Mouse (Mus musculus) stomach, postnatal 0 days (tissue): ENCODE results near the gene Sec14l1. TPM values are rescaled to one million over a fixed set of nuclear protein-coding genes. Genes with fewer than 3 reads are reported as not detected.

ENCODE experiments used
- ATAC-seq: fragments of 200-750 bp; cut with Nextera tagmentation; 2 replicates; pipeline ENCODE4 v1.8.0; 2017; ENCODE audit not compliant: low FRiP score, low TSS enrichment
- DNase-seq: peaks from one replicate; pipeline ENCODE4 v3.0.0-alpha.2; 2016; ENCODE audit warnings: low spot score
- H3K27ac ChIP-seq: fragments of 300-500 bp; sonication (generic); replicated peaks from 2 replicates; pipeline ENCODE4 v1.5.1; 2014; ENCODE audit warnings: mild to moderate bottlenecking, control low read depth
- H3K27me3 ChIP-seq: fragments of 300-500 bp; sonication (generic); 2 replicates; pipeline ENCODE4 v1.6.1; 2014; ENCODE audit warnings: low read length; ENCODE audit not compliant: control insufficient read depth, insufficient read depth
- H3K36me3 ChIP-seq: fragments of 300-500 bp; sonication (generic); 2 replicates; pipeline ENCODE4 v1.6.1; 2014; ENCODE audit warnings: low read length, mixed read lengths; ENCODE audit not compliant: control insufficient read depth, insufficient read depth
- H3K4me1 ChIP-seq: fragments of 300-500 bp; sonication (generic); replicated peaks from 2 replicates; pipeline ENCODE4 v1.6.1; 2014; ENCODE audit warnings: antibody characterized with exemption; ENCODE audit not compliant: control insufficient read depth, insufficient read depth
- H3K4me2 ChIP-seq: fragments of 300-500 bp; sonication (generic); replicated peaks from 2 replicates; pipeline ENCODE4 v1.6.1; 2014; ENCODE audit warnings: low read depth, mild to moderate bottlenecking, control low read depth, moderate library complexity
- H3K4me3 ChIP-seq: fragments of 300-500 bp; sonication (generic); 2 replicates; pipeline ENCODE4 v1.5.1; 2014; ENCODE audit warnings: low read depth, low read length, control low read depth
- H3K9ac ChIP-seq: fragments of 300-500 bp; sonication (generic); 2 replicates; pipeline ENCODE4 v1.6.1; 2014; ENCODE audit warnings: mild to moderate bottlenecking, low read length, control low read depth, mixed read lengths
- H3K9me3 ChIP-seq: fragments of 300-500 bp; sonication (generic); 2 replicates; pipeline ENCODE4 v1.6.1; 2016; ENCODE audit warnings: low read length; ENCODE audit not compliant: control insufficient read depth
- CTCF ChIP-seq: IDR thresholded peaks from 2 replicates; pipeline ENCODE4 v1.5.1; 2016; ENCODE audit warnings: antibody characterized with exemption, low read depth, mild to moderate bottlenecking, moderate library complexity
- EP300 ChIP-seq: optimal IDR thresholded peaks from 2 replicates; pipeline ENCODE3; 2016; ENCODE audit warnings: antibody characterized with exemption
- WGBS: fragments of 180-500 bp; shearing (Covaris S2); extraction: QIAGEN DNeasy Blood & Tissue Kit; methylation state at CpG from one replicate; pipeline ENCODE4 v1.1.7; 2014; 5-methylcytosine and 5-hydroxymethylcytosine counted together
- polyA plus RNA-seq: library from polyadenylated mRNA; unstranded; fragments of >200 nt; fragmentation: Nextera tagmentation; extraction: Ambion mirVana; gene quantifications from 2 replicates; pipeline ENCODE4 v1.2.1, GENCODE M21; 2015

The Sec14l1 gene
- polyA plus RNA-seq, 1 experiment from 2014 or later = 28.4 TPM

DNA sequence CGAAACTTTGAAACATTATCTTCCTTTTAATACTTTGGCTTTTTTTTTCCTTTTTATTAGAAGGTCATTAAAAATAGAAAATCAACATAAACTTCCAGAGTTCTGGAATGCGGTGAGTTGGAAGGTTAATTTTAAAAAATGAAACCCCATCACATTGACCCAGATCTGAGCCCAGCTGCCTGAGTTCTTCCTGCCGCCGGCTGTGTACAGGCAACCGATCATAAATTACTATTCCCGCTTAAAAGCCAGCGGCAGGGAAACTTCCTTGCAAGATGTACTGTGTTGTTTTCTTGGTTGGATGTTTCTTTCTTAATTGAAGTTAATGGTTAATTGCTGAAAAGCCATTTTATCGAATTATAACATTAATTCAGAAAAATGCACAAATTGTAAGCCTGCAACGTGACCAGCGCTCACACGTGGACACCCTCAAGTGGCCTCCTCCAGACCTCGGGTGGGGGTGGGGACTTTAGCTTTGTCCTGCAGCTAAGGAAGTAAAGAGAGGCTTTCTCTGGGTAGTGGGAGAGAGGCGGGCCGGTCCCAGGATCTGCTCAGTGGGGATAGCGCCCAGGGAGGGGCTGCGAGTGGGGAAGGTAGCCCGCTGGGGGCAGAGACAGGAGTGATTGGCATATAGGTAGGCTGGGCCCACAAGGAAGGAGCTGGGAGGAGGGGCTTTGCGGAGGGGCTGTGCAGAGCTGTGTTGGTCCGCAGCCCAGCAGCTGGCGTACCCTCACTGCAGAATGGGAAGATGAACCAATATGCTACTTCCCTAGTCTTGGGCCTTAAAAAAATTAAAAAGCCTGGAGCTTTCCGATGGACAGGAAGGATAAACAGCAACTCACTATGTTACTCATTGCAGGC, 70.3 kb downstream of the Sec14l1 start:
- WGBS = 45% methylated on average over 21 of the region's 21 CpGs
- no peaks in the 10 kb centered on the region for H3K4me1 ChIP-seq
- H3K9ac ChIP-seq = 0 out of 2 replicates have a peak overlapping the region, but pooled peaks have one; percentile 18
- no peaks in the 10 kb centered on the region for H3K36me3 ChIP-seq
- H3K27ac ChIP-seq = no peak overlapping the region
- H3K27me3 ChIP-seq = no peaks in the 10 kb centered on the region
- H3K4me2 ChIP-seq = no peak overlapping the region
- ATAC-seq (peak; percentile 47; the same call in 1 of the 2 replicates), DNase-seq (no peak)
- no peak for TF ChIP-seq CTCF
- no peak for TF ChIP-seq EP300
- H3K4me3 ChIP-seq = no peak overlapping the region
- H3K9me3 ChIP-seq = 0 out of 2 replicates have a peak, but pooled peaks cover 2% of the 10 kb centered on the region

GRCm38 (mm10) chr11:117191524-117191923, 76.6 kb downstream of the Sec14l1 start:
- 54% methylated on average over 5 of the region's 5 CpGs for WGBS
- Histone ChIP-seq H3K27ac (no peak overlapping the region), H3K4me3 (no peak overlapping the region), H3K36me3 (no peaks in the 10 kb centered on the region), H3K9me3 (no peaks in the 10 kb centered on the region), H3K4me1 (no peaks in the 10 kb centered on the region), H3K27me3 (no peaks in the 10 kb centered on the region), H3K9ac (no peak overlapping the region), H3K4me2 (no peak overlapping the region)
- no peak for TF ChIP-seq EP300
- no peak for TF ChIP-seq CTCF
- DNase-seq = no peak
- ATAC-seq = no peak

- no peak for DNase-seq
- no peak overlapping the region for H3K27ac ChIP-seq
- H3K36me3 ChIP-seq = no peaks in the 10 kb centered on the region
- no peaks in the 10 kb centered on the region; the same call in 1 of the 2 replicates for H3K4me1 ChIP-seq
- no peaks in the 10 kb centered on the region for H3K27me3 ChIP-seq
- no peak for TF ChIP-seq CTCF
- TF ChIP-seq EP300 = no peak
- ATAC-seq = 0 out of 2 replicates have a peak, but pooled peaks have one; percentile 19
- no peak overlapping the region for H3K4me2 ChIP-seq
- no peak overlapping the region for H3K4me3 ChIP-seq
- 50% methylated on average over 11 of the region's 11 CpGs for WGBS
- H3K9ac ChIP-seq = no peak overlapping the region
- no peaks in the 10 kb centered on the region for H3K9me3 ChIP-seq
These were observed 79.5 kb downstream of the Sec14l1 start for GRCm38 (mm10) chr11:117194475-117194937.

DNA sequence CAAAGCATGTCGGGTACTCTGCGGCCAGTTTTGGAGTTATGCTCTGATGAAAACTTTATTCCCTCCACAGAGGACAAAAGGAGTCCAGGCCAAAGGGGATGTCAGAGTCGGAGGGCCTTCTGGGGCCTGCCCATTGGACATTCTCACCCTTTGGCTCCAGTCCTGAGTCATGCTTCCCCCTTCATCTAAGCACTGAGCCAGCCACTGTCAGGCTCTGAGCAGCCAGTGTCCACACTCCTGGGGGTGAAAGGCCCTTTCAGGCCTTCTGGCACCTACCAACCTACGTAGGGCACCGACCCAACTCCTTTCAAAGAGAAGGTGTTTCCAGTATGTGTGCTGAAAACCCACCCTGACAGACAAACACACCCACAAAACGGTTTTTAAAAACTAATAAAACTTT, 80.6 kb downstream of the Sec14l1 start:
- Histone ChIP-seq H3K4me3 (no peak overlapping the region), H3K27ac (no peak overlapping the region), H3K27me3 (no peaks in the 10 kb centered on the region), H3K9ac (no peak overlapping the region), H3K4me1 (no peaks in the 10 kb centered on the region; the same call in 1 of the 2 replicates), H3K4me2 (no peak overlapping the region), H3K36me3 (no peaks in the 10 kb centered on the region), H3K9me3 (no peaks in the 10 kb centered on the region)
- no peak for DNase-seq
- TF ChIP-seq CTCF (no peak), EP300 (no peak)
- no peak for ATAC-seq
- 82% methylated on average over 6 of the region's 6 CpGs for WGBS

- no peak overlapping the region for H3K4me2 ChIP-seq
- no peaks in the 10 kb centered on the region for H3K9me3 ChIP-seq
- 94% methylated on average over 7 of the region's 7 CpGs for WGBS
These were observed 81.7 kb downstream of the Sec14l1 start for GRCm38 (mm10) chr11:117196681-117197080.

GRCm38 (mm10) chr11:117198122-117198521, 83.2 kb downstream of the Sec14l1 start:
- no peak overlapping the region for H3K9ac ChIP-seq
- WGBS = 52% methylated on average over 5 of the region's 5 CpGs
- DNase-seq (peak; percentile 62), ATAC-seq (peak; percentile 60)
- no peaks in the 10 kb centered on the region for H3K27me3 ChIP-seq
- no peaks in the 10 kb centered on the region; the same call in 1 of the 2 replicates for H3K4me1 ChIP-seq
- peak overlapping the region; percentile 40 for H3K27ac ChIP-seq
- no peak overlapping the region for H3K4me2 ChIP-seq
- H3K4me3 ChIP-seq = no peak overlapping the region
- TF ChIP-seq EP300 = no peak
- TF ChIP-seq CTCF = no peak
- H3K36me3 ChIP-seq = no peaks in the 10 kb centered on the region
- H3K9me3 ChIP-seq = no peaks in the 10 kb centered on the region

More at GRCm38 (mm10) chr11:117196681-117197080, 81.7 kb downstream of the Sec14l1 start:
- Histone ChIP-seq H3K27ac (no peak overlapping the region), H3K27me3 (no peaks in the 10 kb centered on the region), H3K4me3 (no peak overlapping the region), H3K36me3 (no peaks in the 10 kb centered on the region), H3K9ac (no peak overlapping the region), H3K4me1 (no peaks in the 10 kb centered on the region; the same call in 1 of the 2 replicates)
- ATAC-seq (no peak), DNase-seq (no peak)
- TF ChIP-seq EP300 (no peak), CTCF (no peak)
